Mouse (Mus musculus) E14TG2a.4 (cell line): ENCODE results near the gene Tm4sf20.

ENCODE experiments used
- CTCF ChIP-seq: conservative IDR thresholded peaks from 2 replicates; pipeline ENCODE4 v1.5.1; 2014; ENCODE audit warnings: low read length
- NANOG ChIP-seq: IDR thresholded peaks from 2 replicates; pipeline ENCODE4 v1.6.1; 2014; ENCODE audit warnings: borderline replicate concordance, low read length, mixed read lengths

- TF ChIP-seq CTCF (no peak), NANOG (no peak)
Observed at GRCm38 (mm10) chr1:82717816-82718512, 50.3 kb downstream of the Tm4sf20 start.
